Mouse (Mus musculus) kidney, adult 2 months (tissue): ENCODE results near the gene Napb.

Source experiments
- CTCF ChIP-seq: fragments of 200-500 bp; conservative IDR thresholded peaks from 2 replicates; pipeline ENCODE4 v1.5.1; 2011; ENCODE audit warnings: low read depth, mild to moderate bottlenecking, control low read depth, low read length, moderate library complexity, mixed read lengths; ENCODE audit not compliant: insufficient read depth, insufficient read length
- POLR2A ChIP-seq: fragments of 200-500 bp; IDR thresholded peaks from one replicate; pipeline ENCODE4 v1.6.1; 2011; ENCODE audit warnings: low read depth, low read length, control low read depth

GRCm38 (mm10) chr2:148681461-148681891, 50.8 kb downstream of the Napb start:
- TF ChIP-seq POLR2A, result no peak
- TF ChIP-seq CTCF, result peak; percentile 39; the same call in 1 of the 2 replicates
